Mouse (Mus musculus) olfactory bulb, adult 2 months (tissue): ENCODE data around the gene Pofut1.

ENCODE experiments used
- CTCF ChIP-seq: fragments of 200-500 bp; IDR thresholded peaks from 2 replicates; pipeline ENCODE4 v1.5.1; 2012; ENCODE audit warnings: low read depth, mild to moderate bottlenecking, low read length, moderate library complexity; ENCODE audit not compliant: insufficient read depth
- POLR2A ChIP-seq: fragments of 200-500 bp; IDR thresholded peaks from 2 replicates; pipeline ENCODE4 v1.6.1; 2012; ENCODE audit warnings: mild to moderate bottlenecking, low read depth, low read length, moderate library complexity; ENCODE audit not compliant: insufficient read depth

DNA sequence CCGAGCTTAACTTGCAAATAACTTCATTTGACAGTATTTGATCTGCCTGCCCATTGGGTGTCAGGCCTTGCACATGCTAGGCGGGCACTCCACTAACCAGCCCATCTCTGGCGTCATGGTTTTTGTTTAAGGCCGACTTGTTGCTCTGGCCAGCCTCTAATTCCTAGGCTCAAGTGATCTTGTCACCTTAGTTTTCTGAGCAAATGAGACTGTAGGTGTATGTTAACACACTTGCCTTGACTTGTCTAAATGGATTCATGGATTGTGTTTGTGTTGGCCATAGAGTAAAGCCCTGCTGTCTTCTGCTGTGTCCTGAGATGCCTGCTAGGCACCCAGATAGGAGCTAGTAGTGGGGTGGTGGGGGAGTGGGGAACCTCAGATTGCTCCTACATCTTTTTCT lies 53.9 kb downstream of the Pofut1 start:
- TF ChIP-seq CTCF (no peak), POLR2A (no peak)
